Mouse (Mus musculus): Measurements from ENCODE around the gene Skp1a. TPM values are rescaled to one million over a fixed set of nuclear protein-coding genes. Genes with fewer than 3 reads are reported as not detected.

The Skp1a gene
- total and polyA plus RNA-seq, 3 experiments: 169 to 1,533 (median 445) TPM

GRCm38 (mm10) chr11:52286301-52286957 is 54.6 kb downstream of the Skp1a start:
- H3K79me2 ChIP-seq (ENCODE audit: control insufficient read depth, insufficient read depth, low read length, poor library complexity): no peaks in the 10 kb centered on the region
- DNase-seq (ENCODE audit: low read depth, low spot score): no peak
- no peaks in the 10 kb centered on the region for H3K9me3 ChIP-seq (replicated peaks; ENCODE audit: insufficient read depth, low read length)
- H3K9ac ChIP-seq (ENCODE audit: control insufficient read depth, low read depth, low read length, poor library complexity, severe bottlenecking): no peak overlapping the region
- H3K27me3 ChIP-seq (ENCODE audit: control insufficient read depth in 1 of 2, insufficient read depth in 2 of 2, low read length in 2 of 2): peaks cover 0 to 1% of the 10 kb centered on the region in 2 experiments; a peak in 1 of 4 replicates
- H3K36me3 ChIP-seq (ENCODE audit: control insufficient read depth in 1 of 2, insufficient read depth in 2 of 2, low read length in 2 of 2): no peaks in the 10 kb centered on the region
- H3K4me1 ChIP-seq (ENCODE audit: control insufficient read depth in 1 of 2, insufficient read depth in 2 of 2, low read length in 2 of 2): no peaks in the 10 kb centered on the region
- H3K4me3 ChIP-seq (ENCODE audit: control insufficient read depth in 1 of 2, insufficient read depth in 1 of 2, low read depth in 2 of 2, low read length in 2 of 2): no peak overlapping the region
- TF ChIP-seq USF1 (IDR thresholded peaks at IDR 0.05; ENCODE audit: low read depth, low read length): no peak
- no peak for TF ChIP-seq ELF1 (IDR thresholded peaks at IDR 0.05; ENCODE audit: low read depth, low read length)
- TF ChIP-seq RAD21 (IDR thresholded peaks at IDR 0.05; ENCODE audit: low read depth, low read length): no peak
- TF ChIP-seq UBTF (IDR thresholded peaks at IDR 0.05; ENCODE audit: borderline replicate concordance, insufficient read depth, low read depth, low read length): no peak
- TF ChIP-seq MAZ (IDR thresholded peaks at IDR 0.05; ENCODE audit: low read depth, low read length): no peak
- no peak overlapping the region for H3K27ac ChIP-seq (ENCODE audit: control insufficient read depth, low read depth, low read length)

DNA sequence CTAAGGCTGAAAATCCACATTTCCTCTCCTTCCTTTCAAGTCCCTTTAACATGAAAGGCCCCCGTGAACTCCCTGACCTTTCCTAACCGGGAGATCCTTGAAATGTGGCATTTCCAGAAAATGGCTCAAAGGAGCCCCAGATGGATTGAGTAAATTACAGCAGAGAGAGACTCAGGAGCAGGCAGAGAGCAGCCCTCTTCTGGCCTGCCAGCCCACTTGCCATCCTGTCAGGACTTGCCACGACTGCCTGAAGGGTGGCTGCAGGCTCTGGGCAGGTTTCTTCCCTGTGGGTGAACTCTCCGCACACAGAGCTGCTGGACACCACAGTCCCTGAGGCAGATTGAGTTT is 55.1 kb downstream of the Skp1a start:
- no peak for TF ChIP-seq ZC3H11A (IDR thresholded peaks at IDR 0.05; ENCODE audit: low read depth, low read length)
- no peak for TF ChIP-seq RCOR1 (IDR thresholded peaks at IDR 0.05; ENCODE audit: low read depth, low read length)
- TF ChIP-seq MXI1 (IDR thresholded peaks at IDR 0.05; ENCODE audit: low read depth, low read length): no peak
- TF ChIP-seq HCFC1 (IDR thresholded peaks at IDR 0.05; ENCODE audit: low read depth, low read length): no peak
- no peak for TF ChIP-seq E2F4 (IDR thresholded peaks at IDR 0.05; ENCODE audit: borderline replicate concordance, low read depth, low read length)
- no peak for TF ChIP-seq USF2 (IDR thresholded peaks at IDR 0.05; ENCODE audit: borderline replicate concordance in 1 of 2, insufficient read depth in 1 of 2, low read depth in 1 of 2, low read length in 2 of 2)
- no peak for TF ChIP-seq MAFK (IDR thresholded peaks at IDR 0.05; ENCODE audit: borderline replicate concordance, low read depth, low read length)
- TF ChIP-seq UBTF (IDR thresholded peaks at IDR 0.05; ENCODE audit: borderline replicate concordance, insufficient read depth, low read depth, low read length): no peak
- no peak for TF ChIP-seq GABPA (IDR thresholded peaks at IDR 0.05; ENCODE audit: low read depth, low read length)
- DNase-seq (ENCODE audit: low read depth, low spot score): no peak
- no peak overlapping the region for H3K4me3 ChIP-seq (ENCODE audit: control insufficient read depth in 1 of 2, insufficient read depth in 1 of 2, low read depth in 2 of 2, low read length in 2 of 2)
- peaks cover 0 to 1% of the 10 kb centered on the region in 2 experiments; a peak in 1 of 4 replicates for H3K27me3 ChIP-seq (ENCODE audit: control insufficient read depth in 1 of 2, insufficient read depth in 2 of 2, low read length in 2 of 2)
- no peaks in the 10 kb centered on the region for H3K4me1 ChIP-seq (ENCODE audit: control insufficient read depth in 1 of 2, insufficient read depth in 2 of 2, low read length in 2 of 2)
- H3K9me3 ChIP-seq (replicated peaks; ENCODE audit: insufficient read depth, low read length): no peaks in the 10 kb centered on the region
- H3K27ac ChIP-seq (ENCODE audit: control insufficient read depth, low read depth, low read length): no peak overlapping the region
- H3K79me2 ChIP-seq (ENCODE audit: control insufficient read depth, insufficient read depth, low read length, poor library complexity): no peaks in the 10 kb centered on the region
- H3K36me3 ChIP-seq (ENCODE audit: control insufficient read depth in 1 of 2, insufficient read depth in 2 of 2, low read length in 2 of 2): no peaks in the 10 kb centered on the region
- no peak overlapping the region for H3K9ac ChIP-seq (ENCODE audit: control insufficient read depth, low read depth, low read length, poor library complexity, severe bottlenecking)
